Mouse (Mus musculus) mature B cell (primary cell): ENCODE results near the gene Proser1.

Experiments used
- in situ Hi-C: fragments of 300-500 bp; cut with MboI; formaldehyde crosslinking; loops from 2 replicates; pipeline ENCODE4 v1.14.3; 2019

The Proser1 gene

GRCm38 (mm10) chr3:53463046-53463764, at the start of gene Proser1, which contains the start of gene Nhlrc3:
Proser1 (plus strand) TSS chr3:53463666.
Nhlrc3 (minus strand) TSS chr3:53463332.
- in situ Hi-C loops: loop anchor here (25.0 kb wide), 1 partner anchor 1976 kb away; the partner anchor contains the start of gene Rab33b

- in situ Hi-C loops: no loop called here
Measured at GRCm38 (mm10) chr3:53413959-53414358, 49.5 kb upstream of the Proser1 start.

GRCm38 (mm10) chr3:53416036-53416506, 47.4 kb upstream of the Proser1 start:
- in situ Hi-C loops: no loop called here

- in situ Hi-C loops: no loop called here
Measured at GRCm38 (mm10) chr3:53417701-53418100, 45.8 kb upstream of the Proser1 start.

GRCm38 (mm10) chr3:53421656-53422055, 41.8 kb upstream of the Proser1 start:
- in situ Hi-C loops: no loop called here

GRCm38 (mm10) chr3:53422691-53423090, 40.8 kb upstream of the Proser1 start:
- in situ Hi-C loops: no loop called here

GRCm38 (mm10) chr3:53423576-53423975, 39.9 kb upstream of the Proser1 start:
- in situ Hi-C loops: no loop called here

GRCm38 (mm10) chr3:53434610-53435009, 28.9 kb upstream of the Proser1 start:
- in situ Hi-C loops: no loop called here

- in situ Hi-C loops: no loop called here
Measured at GRCm38 (mm10) chr3:53436550-53436949, 26.9 kb upstream of the Proser1 start.

- in situ Hi-C loops: no loop called here
Measured at GRCm38 (mm10) chr3:53445540-53445939, 17.9 kb upstream of the Proser1 start.

- in situ Hi-C loops: no loop called here
Measured at GRCm38 (mm10) chr3:53446801-53447200, 16.7 kb upstream of the Proser1 start.

- in situ Hi-C loops: no loop called here
Measured at GRCm38 (mm10) chr3:53448208-53448607, 15.3 kb upstream of the Proser1 start.

GRCm38 (mm10) chr3:53450666-53451065, 12.8 kb upstream of the Proser1 start:
- in situ Hi-C loops: loop anchor here (10.0 to 25.0 kb wide), 3 partner anchors 416 to 1963 kb away; partner anchors contain the start of gene Rab33b

GRCm38 (mm10) chr3:53452351-53452750, 11.1 kb upstream of the Proser1 start:
- in situ Hi-C loops: loop anchor here (10.0 to 25.0 kb wide), 3 partner anchors 418 to 1965 kb away; partner anchors contain the start of gene Rab33b

GRCm38 (mm10) chr3:53453346-53453745, 10.1 kb upstream of the Proser1 start:
- in situ Hi-C loops: loop anchor here (10.0 to 25.0 kb wide), 3 partner anchors 419 to 1966 kb away; partner anchors contain the start of gene Rab33b

- in situ Hi-C loops: loop anchor here (10.0 to 25.0 kb wide), 3 partner anchors 419 to 1967 kb away; partner anchors contain the start of gene Rab33b
Measured at GRCm38 (mm10) chr3:53454005-53454404, 9.5 kb upstream of the Proser1 start.

GRCm38 (mm10) chr3:53454561-53454960, 8.9 kb upstream of the Proser1 start:
- in situ Hi-C loops: loop anchor here (10.0 to 25.0 kb wide), 3 partner anchors 420 to 1967 kb away; partner anchors contain the start of gene Rab33b

GRCm38 (mm10) chr3:53454984-53455383, 8.5 kb upstream of the Proser1 start:
- in situ Hi-C loops: loop anchor here (10.0 to 25.0 kb wide), 3 partner anchors 420 to 1968 kb away; partner anchors contain the start of gene Rab33b

GRCm38 (mm10) chr3:53457750-53458149, 5.7 kb upstream of the Proser1 start:
- in situ Hi-C loops: loop anchor here (10.0 to 25.0 kb wide), 3 partner anchors 423 to 1970 kb away; partner anchors contain the start of gene Rab33b

- in situ Hi-C loops: loop anchor here (25.0 kb wide), 1 partner anchor 1973 kb away; the partner anchor contains the start of gene Rab33b
Measured at GRCm38 (mm10) chr3:53460106-53460505, 3.4 kb upstream of the Proser1 start.

- in situ Hi-C loops: loop anchor here (25.0 kb wide), 1 partner anchor 1975 kb away; the partner anchor contains the start of gene Rab33b
Measured at GRCm38 (mm10) chr3:53462701-53463045, 793 bp upstream of the Proser1 start.

GRCm38 (mm10) chr3:53463765-53464114, 274 bp downstream of the Proser1 start:
- in situ Hi-C loops: loop anchor here (25.0 kb wide), 1 partner anchor 1976 kb away; the partner anchor contains the start of gene Rab33b
